Mouse (Mus musculus): ENCODE results near the gene Gm20388. TPM values are rescaled to one million over a fixed set of nuclear protein-coding genes. Genes with fewer than 3 reads are reported as not detected.

Gm20388 gene
- polyA plus RNA-seq, 1 experiment from 2014 or later, result not detected

DNA sequence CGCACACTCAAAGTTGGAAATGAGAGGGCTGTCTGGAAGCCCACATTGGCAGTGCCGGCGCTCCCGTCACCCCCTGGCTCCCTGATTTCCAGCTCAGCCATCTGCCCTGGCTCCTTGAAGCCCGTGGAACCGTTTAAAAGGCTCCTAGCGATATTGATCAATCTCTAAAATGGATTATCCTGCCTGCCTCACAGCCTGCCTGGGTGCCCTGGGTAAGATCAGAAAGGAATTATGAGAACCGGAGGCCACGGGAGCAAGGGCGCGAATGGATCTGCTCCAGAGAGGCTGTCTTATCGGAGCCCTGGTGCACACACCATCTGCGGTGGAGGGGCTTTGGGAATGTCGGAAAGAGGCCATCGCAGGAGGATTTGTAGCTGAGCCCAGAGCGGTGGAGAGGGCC, 561.6 kb downstream of the Gm20388 start:
- Histone ChIP-seq H3K27me3 (peaks cover 16% of the 10 kb centered on the region), H3K4me1 (replicated peaks) (peaks cover 68% of the 10 kb centered on the region), H3K9me3 (replicated peaks) (no peaks in the 10 kb centered on the region), H3K36me3 (no peaks in the 10 kb centered on the region), H3K9ac (no peak overlapping the region), H3K27ac (no peak overlapping the region), H3K4me3 (replicated peaks) (no peak overlapping the region), H3K4me2 (no peak overlapping the region)
- 68% methylated on average over 16 of the region's 16 CpGs for WGBS (ENCODE audit: insufficient replicate concordance)
- ATAC-seq (ENCODE audit: low read depth) (no peak), DNase-seq (no peak)

GRCm38 (mm10) chr8:120473729-120474364, 563.2 kb downstream of the Gm20388 start:
- Histone ChIP-seq H3K27ac (peak overlapping the region; percentile 87), H3K36me3 (no peaks in the 10 kb centered on the region), H3K4me3 (replicated peaks) (no peak overlapping the region), H3K9ac (peak overlapping the region; percentile 64; the same call in 1 of the 2 replicates), H3K4me1 (replicated peaks) (peaks cover 84% of the 10 kb centered on the region), H3K4me2 (no peak overlapping the region), H3K9me3 (replicated peaks) (no peaks in the 10 kb centered on the region), H3K27me3 (0 out of 2 replicates have a peak, but pooled peaks cover 3% of the 10 kb centered on the region)
- no peak for DNase-seq
- ATAC-seq (ENCODE audit: low read depth), result no peak
- WGBS (ENCODE audit: insufficient replicate concordance), result 69% methylated on average over 13 of the region's 13 CpGs

- Histone ChIP-seq H3K9me3 (replicated peaks) (no peaks in the 10 kb centered on the region), H3K36me3 (no peaks in the 10 kb centered on the region), H3K9ac (peak overlapping the region; percentile 64), H3K4me2 (peak overlapping the region; percentile 68), H3K27ac (peak overlapping the region; percentile 87), H3K4me1 (replicated peaks) (peaks cover 92% of the 10 kb centered on the region), H3K27me3 (no peaks in the 10 kb centered on the region), H3K4me3 (replicated peaks) (no peak overlapping the region)
- ATAC-seq (ENCODE audit: low read depth), result no peak
- DNase-seq, result no peak
- WGBS (ENCODE audit: insufficient replicate concordance), result 44% methylated on average over 11 of the region's 11 CpGs
These were observed 564.0 kb downstream of the Gm20388 start for GRCm38 (mm10) chr8:120474496-120475235.

DNA sequence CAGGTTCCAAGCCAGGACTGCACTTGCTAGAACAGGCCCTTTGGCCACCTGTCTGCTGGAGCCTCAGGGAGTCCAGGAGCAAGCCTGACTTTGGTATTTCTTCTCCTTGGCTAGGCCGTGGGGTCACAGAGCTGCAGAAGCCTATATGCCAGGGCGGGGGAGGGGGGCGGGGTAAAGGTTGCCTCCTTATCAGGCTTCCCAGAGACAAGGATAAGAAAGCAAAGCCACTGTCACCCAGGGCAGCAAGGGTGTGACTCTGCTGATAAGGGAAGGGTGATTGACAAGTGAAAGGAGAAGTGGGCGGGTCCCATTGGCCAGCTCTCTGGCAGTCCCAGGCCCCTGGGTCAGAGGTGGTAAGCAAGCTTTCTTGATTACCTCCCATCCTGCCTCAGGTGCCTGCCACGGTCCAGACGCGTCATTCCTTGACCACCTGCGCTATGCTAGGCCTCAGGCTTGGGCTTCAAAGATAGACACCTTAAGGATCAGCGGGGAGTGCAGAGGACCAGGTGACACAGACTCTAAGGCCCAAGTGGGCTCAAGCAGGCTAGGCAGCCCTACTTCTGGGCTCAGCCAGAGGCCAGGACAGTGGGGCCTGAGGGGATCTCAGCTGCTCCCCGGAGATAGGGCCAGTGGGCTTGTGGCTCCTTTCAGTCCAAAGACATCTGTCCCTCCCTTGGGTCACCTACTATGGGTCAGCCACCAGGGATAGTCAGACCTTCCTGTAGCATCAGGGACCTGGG, 565.0 kb downstream of the Gm20388 start:
- peak overlapping the region; percentile 38 for H3K4me3 ChIP-seq (replicated peaks)
- H3K9me3 ChIP-seq (replicated peaks), result no peaks in the 10 kb centered on the region
- H3K36me3 ChIP-seq, result no peaks in the 10 kb centered on the region
- H3K27me3 ChIP-seq, result no peaks in the 10 kb centered on the region
- H3K9ac ChIP-seq, result peak overlapping the region; percentile 76
- 9% methylated on average over 9 of the region's 10 CpGs for WGBS (ENCODE audit: insufficient replicate concordance)
- peak; percentile 93 for DNase-seq
- peaks cover 100% of the 10 kb centered on the region for H3K4me1 ChIP-seq (replicated peaks)
- peak; percentile 94 for ATAC-seq (ENCODE audit: low read depth)
- peak overlapping the region; percentile 92 for H3K27ac ChIP-seq
- peak overlapping the region; percentile 68 for H3K4me2 ChIP-seq

GRCm38 (mm10) chr8:120476711-120477575, 566.3 kb downstream of the Gm20388 start:
- DNase-seq (no peak), ATAC-seq (ENCODE audit: low read depth) (no peak)
- H3K4me1 ChIP-seq (replicated peaks), result peaks cover 100% of the 10 kb centered on the region
- peak overlapping the region; percentile 76 for H3K9ac ChIP-seq
- peak overlapping the region; percentile 68; the same call in 1 of the 2 replicates for H3K4me2 ChIP-seq
- H3K27ac ChIP-seq, result peak overlapping the region; percentile 92
- H3K4me3 ChIP-seq (replicated peaks), result no peak overlapping the region
- H3K27me3 ChIP-seq, result no peaks in the 10 kb centered on the region
- H3K36me3 ChIP-seq, result no peaks in the 10 kb centered on the region
- 59% methylated on average over 25 of the region's 25 CpGs for WGBS (ENCODE audit: insufficient replicate concordance)
- no peaks in the 10 kb centered on the region for H3K9me3 ChIP-seq (replicated peaks)

- Histone ChIP-seq H3K4me1 (replicated peaks) (peaks cover 98% of the 10 kb centered on the region), H3K27me3 (no peaks in the 10 kb centered on the region), H3K36me3 (no peaks in the 10 kb centered on the region), H3K9ac (peak overlapping the region; percentile 55; the same call in 1 of the 2 replicates), H3K4me2 (no peak overlapping the region), H3K9me3 (replicated peaks) (no peaks in the 10 kb centered on the region), H3K27ac (peak overlapping the region; percentile 92), H3K4me3 (replicated peaks) (no peak overlapping the region)
- DNase-seq (no peak), ATAC-seq (ENCODE audit: low read depth) (no peak)
- 81% methylated on average over 11 of the region's 11 CpGs for WGBS (ENCODE audit: insufficient replicate concordance)
These were observed 568.1 kb downstream of the Gm20388 start for GRCm38 (mm10) chr8:120478754-120479153.

- Histone ChIP-seq H3K9me3 (replicated peaks) (no peaks in the 10 kb centered on the region), H3K9ac (peak overlapping the region; percentile 55), H3K27ac (peak overlapping the region; percentile 92), H3K36me3 (no peaks in the 10 kb centered on the region), H3K27me3 (no peaks in the 10 kb centered on the region), H3K4me2 (peak overlapping the region; percentile 6; the same call in 1 of the 2 replicates), H3K4me3 (replicated peaks) (no peak overlapping the region), H3K4me1 (replicated peaks) (peaks cover 98% of the 10 kb centered on the region)
- ATAC-seq (ENCODE audit: low read depth) (peak; percentile 17), DNase-seq (no peak)
- 27% methylated on average over 4 of the region's 4 CpGs for WGBS (ENCODE audit: insufficient replicate concordance)
These were observed 569.0 kb downstream of the Gm20388 start for GRCm38 (mm10) chr8:120479691-120480090.

DNA sequence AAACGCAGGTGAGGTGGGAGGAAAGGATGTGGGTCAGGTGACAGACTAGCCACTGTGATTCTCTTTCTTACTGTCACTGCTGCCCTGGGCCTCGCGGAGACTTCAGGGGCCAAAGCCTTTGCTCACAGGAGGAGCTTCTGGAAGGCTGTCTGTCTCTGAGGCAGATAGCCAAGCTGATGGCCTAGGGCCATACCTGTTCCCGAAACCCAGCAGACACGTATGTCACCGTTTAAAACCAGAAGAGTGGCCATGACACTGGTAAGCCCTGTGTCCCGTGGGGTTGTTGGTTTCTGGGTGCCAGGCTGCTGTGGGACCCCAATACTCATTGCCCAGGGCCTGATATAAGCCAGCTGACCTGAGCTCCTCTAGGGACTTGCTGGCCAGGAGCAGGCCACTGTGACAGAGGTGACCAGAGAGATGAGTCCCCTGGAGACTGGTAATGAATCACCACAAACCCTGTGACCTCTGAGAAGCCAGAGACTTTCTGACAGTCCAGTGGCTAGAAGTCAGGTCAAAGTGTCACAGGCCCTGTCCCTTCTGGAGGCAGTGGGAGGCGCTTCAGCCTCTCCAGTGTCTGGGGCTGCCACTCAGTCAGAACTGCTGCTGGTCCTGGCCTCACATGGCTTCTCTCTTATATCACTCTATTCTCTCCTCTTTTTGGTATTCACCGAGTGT, 571.5 kb downstream of the Gm20388 start:
- H3K27me3 ChIP-seq, result no peaks in the 10 kb centered on the region
- H3K27ac ChIP-seq, result peak overlapping the region; percentile 58
- H3K9me3 ChIP-seq (replicated peaks), result no peaks in the 10 kb centered on the region
- DNase-seq, result no peak
- 0 out of 2 replicates have a peak overlapping the region, but pooled peaks have one; percentile 7 for H3K9ac ChIP-seq
- H3K4me1 ChIP-seq (replicated peaks), result peaks cover 98% of the 10 kb centered on the region
- 71% methylated on average over 9 of the region's 9 CpGs for WGBS (ENCODE audit: insufficient replicate concordance)
- H3K4me3 ChIP-seq (replicated peaks), result no peak overlapping the region
- H3K4me2 ChIP-seq, result no peak overlapping the region
- no peaks in the 10 kb centered on the region for H3K36me3 ChIP-seq
- no peak for ATAC-seq (ENCODE audit: low read depth)

GRCm38 (mm10) chr8:120484460-120484859, 573.8 kb downstream of the Gm20388 start:
- H3K27ac ChIP-seq, result peak overlapping the region; percentile 99
- H3K27me3 ChIP-seq, result no peaks in the 10 kb centered on the region
- peak overlapping the region; percentile 92 for H3K4me2 ChIP-seq
- DNase-seq (no peak), ATAC-seq (ENCODE audit: low read depth) (no peak)
- peak overlapping the region; percentile 98 for H3K9ac ChIP-seq
- H3K36me3 ChIP-seq, result no peaks in the 10 kb centered on the region
- H3K9me3 ChIP-seq (replicated peaks), result no peaks in the 10 kb centered on the region
- no peak overlapping the region for H3K4me3 ChIP-seq (replicated peaks)
- WGBS (ENCODE audit: insufficient replicate concordance), result 50% methylated on average over 6 of the region's 6 CpGs
- H3K4me1 ChIP-seq (replicated peaks), result peaks cover 78% of the 10 kb centered on the region

- Histone ChIP-seq H3K9ac (peak overlapping the region; percentile 98), H3K27me3 (no peaks in the 10 kb centered on the region), H3K27ac (peak overlapping the region; percentile 99), H3K36me3 (no peaks in the 10 kb centered on the region), H3K4me2 (peak overlapping the region; percentile 92), H3K9me3 (replicated peaks) (no peaks in the 10 kb centered on the region), H3K4me1 (replicated peaks) (peaks cover 76% of the 10 kb centered on the region), H3K4me3 (replicated peaks) (no peak overlapping the region)
- WGBS (ENCODE audit: insufficient replicate concordance), result 15% methylated on average over 6 of the region's 6 CpGs
- ATAC-seq (ENCODE audit: low read depth) (no peak; the same call in 1 of the 2 replicates), DNase-seq (no peak)
These were observed 574.5 kb downstream of the Gm20388 start for GRCm38 (mm10) chr8:120485116-120485515.

Measured in liver, embryonic 13.5 days (tissue).